Mouse (Mus musculus): ENCODE measurements at regions not wholly inside any gene's neighbourhood (a gene's known extent, or its start where the extent isn't known, plus 50 kb on each side); places are given as distances from the start of the nearest gene placed in this dataset.

DNA sequence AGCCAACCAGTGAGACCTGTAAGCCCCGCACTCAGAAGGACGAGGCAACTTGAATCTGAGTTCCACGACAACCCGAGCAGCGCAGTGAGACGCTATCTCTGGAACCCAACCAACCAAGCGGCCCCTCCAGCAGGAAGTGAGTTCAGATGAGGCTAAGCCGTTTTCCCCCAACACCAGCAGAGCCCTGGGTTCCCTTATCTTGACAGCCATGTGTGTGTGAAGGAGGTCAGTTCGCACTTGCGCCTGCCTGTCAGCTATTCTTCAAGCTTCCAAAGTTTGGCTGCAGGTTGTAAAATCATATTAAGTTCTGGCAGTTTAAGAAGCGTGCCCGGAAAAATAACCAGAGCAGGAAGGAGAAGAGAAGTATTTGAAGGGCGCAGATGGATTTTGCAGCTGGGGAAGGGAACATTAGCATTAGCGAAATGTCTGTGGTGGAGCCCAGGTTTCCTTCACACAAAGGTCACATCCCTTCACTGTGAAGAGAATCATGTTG, 368.8 kb upstream of the Trib2 start:
- peak; percentile 62 to 63 for DNase-seq

DNA sequence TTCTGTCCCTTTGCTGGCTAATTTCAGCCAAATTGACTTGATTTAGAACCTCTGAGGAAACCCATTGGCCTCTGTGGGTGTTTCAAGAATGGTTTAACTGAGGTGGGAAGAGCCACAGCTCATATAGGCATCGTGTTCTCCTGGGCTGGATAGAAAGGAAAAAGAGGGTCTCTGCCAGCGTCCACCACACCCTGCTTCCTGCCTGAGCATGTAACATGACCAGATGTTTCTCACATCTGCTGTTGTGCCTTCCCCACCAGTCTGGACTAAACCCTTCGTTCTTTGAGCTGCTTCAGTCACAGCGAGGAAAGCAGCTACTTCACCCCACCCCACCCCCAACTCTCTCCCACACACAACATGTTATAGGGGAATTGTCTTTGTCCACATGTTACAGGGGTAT, 366.3 kb upstream of the Trib2 start:
- DNase-seq: no peak

DNA sequence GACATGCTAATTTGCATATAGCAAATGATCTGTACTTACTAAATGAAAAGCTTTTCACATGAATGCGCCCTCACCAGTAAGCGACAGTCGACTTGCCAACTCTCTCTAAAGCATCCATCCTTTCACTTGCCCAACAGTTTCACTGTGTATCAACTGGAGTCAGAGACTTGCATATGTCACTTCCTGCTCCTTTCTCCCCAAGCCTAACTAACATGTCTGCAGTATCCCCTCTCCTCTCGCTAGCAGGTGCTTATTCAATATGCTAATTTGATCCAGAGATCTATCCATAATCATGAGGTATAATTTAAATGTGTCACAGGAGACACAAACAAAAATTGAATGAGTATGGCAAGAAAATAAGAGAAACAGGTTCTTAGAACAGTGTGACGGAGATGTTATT, 364.9 kb upstream of the Trib2 start:
- no peak for DNase-seq

GRCm38 (mm10) chr12:16179897-16180296, 363.2 kb upstream of the Trib2 start:
- no peak for DNase-seq

GRCm38 (mm10) chr12:16176326-16176725, 359.6 kb upstream of the Trib2 start:
- DNase-seq: no peak

GRCm38 (mm10) chr12:16172176-16172575, 355.5 kb upstream of the Trib2 start:
- no peak for DNase-seq

DNA sequence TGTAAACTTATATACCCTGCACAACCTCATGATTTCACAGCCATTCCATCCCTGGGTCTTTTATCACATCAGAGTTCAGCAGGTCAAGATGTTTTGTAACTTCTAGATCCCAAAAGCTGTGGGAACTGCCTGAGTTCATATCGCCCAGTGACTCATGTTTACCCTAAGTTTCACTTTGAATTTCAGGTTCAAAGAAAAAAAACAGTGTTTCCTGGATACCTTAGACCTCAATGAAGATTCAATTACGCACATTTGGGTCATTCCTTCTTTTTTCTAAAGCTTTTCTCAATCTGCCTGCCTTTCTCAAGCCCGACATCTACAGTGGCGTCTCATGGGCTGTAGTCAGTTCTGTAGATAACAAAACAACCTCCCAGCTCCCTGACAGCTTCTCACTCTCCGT, 354.9 kb upstream of the Trib2 start:
- no peak for DNase-seq

- DNase-seq: no peak
Observed at GRCm38 (mm10) chr12:16169781-16170535, 353.2 kb upstream of the Trib2 start.

DNA sequence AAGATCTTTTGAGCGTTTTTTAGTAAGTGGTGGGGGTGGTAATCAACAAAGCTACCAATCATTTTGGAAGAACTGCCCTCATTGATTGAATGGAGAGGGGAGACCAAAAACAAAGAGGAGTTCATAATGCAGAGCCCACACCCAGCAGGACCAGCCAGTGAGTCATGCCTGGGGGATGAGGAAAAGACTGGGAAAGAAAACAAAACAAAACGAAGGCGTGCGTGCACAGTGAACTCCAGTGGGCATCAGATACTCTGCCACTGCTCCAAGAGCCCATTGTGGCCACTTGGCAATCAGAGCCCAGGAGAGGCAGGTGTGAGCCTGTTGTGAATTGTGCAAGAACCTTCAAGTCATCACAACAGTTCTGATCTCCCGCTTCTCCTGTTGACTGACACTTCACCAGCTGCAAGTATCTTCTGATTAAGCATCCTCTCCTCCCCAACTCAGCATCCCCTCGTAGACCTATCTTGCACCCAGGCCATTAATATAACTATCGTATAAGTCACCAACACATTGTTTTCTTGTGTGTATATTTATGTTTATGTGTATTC, 351.1 kb upstream of the Trib2 start:
- DNase-seq: no peak

DNA sequence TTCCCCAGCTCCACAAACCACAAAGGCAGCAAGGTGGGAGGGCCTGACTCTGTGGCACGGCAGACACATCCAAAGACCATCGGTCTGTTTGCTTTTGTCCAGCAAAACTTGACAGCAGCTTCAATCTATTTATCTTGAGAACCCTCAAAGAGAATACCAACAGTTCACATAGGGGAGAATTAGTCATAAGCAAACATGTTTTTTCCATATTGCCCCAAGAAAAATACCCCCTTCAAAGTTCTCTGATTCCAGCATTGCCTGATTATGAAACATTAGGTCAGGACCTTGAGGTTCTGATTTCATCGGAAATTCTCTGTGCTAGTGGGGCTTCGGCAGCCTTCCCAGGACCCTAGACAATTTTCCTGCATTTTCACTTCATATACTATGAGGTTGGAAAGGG, 348.4 kb upstream of the Trib2 start:
- DNase-seq: no peak

DNA sequence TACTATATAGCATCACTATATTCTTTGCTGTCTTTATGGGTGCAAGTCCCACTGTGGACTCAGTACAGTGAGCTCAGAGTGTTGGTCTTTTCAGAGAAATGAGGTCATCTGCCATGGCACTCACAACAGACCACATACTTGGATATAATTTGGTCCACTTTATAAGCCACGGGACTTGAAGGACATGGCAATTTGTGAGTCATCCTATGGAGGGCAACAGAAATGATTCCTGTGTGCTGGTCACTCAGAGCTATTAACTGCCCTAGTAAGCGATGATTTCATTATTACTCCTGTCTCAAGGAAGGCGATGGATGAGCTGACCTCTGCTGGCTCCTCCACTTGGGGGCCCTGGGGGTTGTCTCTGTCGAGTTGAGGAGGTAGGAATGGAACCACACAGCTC, 345.2 kb upstream of the Trib2 start:
- no peak for DNase-seq

- DNase-seq: no peak
Observed at GRCm38 (mm10) chr12:16157896-16158295, 341.2 kb upstream of the Trib2 start.

DNA sequence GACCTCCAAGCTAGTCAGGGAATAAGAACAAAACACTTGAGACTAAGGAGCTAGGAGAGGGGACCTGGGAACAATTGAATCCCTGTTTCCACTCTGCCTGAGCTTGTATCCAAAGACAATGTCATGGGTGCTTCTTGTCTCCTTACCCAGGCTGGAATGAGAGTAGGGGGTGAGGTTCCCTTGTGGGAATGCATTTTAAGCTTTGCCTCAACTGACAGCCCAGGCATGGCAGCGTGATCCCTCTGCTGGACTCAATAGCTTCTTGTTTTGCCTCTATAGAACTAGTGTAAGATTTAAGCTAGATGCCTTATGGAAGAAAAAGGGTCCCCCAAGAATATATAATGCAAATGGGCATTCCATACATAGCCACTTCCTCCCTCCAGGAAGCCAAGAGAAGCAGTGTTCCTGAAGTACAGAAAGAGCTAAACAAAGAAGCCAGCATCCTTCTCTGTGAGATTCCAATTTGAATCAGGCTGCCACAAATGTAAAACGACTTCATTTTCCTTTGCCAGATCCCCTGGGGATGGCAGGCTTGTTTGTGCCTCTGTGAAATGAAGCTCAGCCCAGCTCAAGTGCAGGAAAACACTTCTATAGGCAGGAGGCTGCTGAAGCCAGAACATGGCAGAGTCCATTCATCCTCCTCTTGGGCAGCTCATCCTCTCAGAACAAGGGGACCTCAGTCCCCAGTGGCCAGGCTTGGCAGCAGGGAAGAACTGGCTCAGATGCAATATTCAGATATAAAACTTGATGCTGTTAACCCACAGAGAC, 339.3 kb upstream of the Trib2 start:
- DNase-seq: no peak

DNA sequence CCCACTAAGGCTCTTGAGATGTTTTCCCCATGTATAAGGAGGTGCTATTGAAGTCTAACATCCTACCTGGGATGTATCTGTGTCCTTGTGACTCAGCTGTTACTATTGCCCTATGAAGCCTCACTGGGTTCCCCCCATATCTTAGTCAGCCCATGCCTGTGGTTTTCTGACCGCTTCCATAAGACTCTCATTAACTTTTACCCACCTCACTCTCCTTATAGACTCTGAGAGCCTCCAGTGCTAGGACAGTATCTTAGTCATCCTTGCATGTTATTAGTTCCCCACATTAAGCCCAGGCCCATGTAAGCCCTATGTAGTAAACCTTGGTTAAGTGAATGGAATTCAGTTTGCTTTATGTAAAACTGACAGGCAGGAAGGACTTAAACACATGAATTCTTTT, 337.5 kb upstream of the Trib2 start:
- DNase-seq: no peak

- no peak for DNase-seq
Observed at GRCm38 (mm10) chr12:16152108-16152507, 335.4 kb upstream of the Trib2 start.

DNA sequence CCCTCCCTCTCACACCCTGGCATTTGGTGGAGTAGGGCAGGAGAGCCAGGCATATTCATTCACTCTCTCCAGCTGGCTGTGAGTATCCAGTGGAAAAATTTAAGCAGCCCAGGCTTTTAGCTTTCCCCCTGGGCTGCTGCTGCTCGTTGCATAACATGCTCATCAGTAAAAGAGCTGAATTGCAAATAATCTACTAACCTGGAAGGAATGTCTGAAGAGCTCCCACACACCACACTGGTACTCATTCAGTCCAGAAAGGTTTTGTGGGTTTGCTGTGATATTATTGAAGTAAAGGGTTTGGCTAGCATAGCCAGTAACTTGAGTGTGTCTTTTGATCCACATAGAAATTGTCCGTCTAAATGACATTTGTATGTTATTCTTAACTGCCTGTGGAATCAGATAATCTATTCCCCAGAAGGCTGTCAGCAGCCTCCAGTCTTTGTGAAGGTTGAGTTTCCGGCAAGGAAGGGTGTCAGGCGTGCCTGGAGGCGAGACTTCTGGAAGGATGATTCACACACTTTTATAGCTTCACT, 334.5 kb upstream of the Trib2 start:
- no peak for DNase-seq

DNA sequence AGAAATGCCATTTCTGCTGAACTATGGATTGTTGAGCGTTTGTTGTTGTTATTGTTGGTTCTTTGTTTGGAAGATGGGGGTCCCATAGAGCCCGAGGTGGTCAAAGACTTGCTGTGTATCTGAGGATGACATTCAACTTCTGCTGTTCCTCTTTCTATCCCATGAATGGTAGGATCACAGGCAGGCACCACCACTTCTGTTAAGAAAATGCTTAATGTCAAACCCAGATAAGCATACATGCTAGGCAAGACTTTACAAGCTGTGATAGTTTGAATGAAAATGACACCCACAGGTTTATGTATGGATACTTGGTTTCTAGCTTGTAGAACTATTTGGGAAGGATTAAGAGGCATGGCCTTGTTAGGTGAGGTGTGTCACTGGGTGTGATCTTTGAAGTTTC, 330.2 kb upstream of the Trib2 start:
- DNase-seq: no peak

DNA sequence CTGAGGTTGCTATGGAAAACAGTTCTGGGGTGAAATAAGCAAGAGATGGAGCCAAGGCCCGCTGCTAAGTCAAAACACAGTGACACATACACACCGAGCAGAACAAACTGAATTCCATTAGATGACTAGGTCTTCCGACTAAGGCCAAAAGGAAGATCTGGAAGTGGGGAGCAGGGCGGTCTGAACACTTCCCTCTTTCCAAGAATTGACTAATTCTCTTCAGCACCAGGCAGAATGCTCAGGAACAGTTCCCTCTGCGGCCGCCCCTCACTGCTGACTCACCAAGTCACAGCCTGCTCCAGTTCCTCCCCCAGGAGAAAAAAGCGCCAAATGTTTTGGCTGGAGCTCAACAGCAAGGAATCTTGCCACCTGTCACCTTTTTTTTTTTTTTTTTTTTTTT, 328.9 kb upstream of the Trib2 start:
- no peak for DNase-seq

GRCm38 (mm10) chr12:16141193-16141592, 324.5 kb upstream of the Trib2 start:
- no peak for DNase-seq

DNA sequence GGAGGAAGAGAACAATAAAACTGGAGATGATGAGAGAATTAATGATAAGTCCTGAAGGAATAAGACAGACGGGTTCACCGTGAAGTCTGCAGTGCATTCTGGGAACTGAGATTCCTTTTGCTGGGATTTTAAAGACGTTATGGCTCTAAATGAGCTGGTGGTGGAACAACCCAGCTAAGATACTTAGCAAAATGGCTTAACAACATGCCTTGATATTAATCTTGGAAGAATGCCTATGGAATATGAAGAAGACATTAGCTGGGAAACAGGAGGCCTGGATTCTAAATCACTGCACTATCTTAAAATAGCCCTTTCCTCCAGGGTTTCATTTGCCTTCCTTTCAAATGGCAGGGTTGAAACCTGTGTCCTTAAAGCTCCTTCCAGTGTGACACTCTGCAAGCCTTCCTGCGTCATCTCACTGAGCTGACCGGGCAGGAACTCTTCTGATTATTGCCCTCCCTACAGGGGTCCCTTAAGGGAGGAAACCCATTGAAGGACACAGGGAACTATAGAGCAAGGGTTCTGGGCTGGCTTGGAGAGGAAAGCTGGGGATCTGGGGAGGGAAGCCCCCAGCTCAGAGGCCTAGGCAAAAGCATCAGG, 323.9 kb upstream of the Trib2 start:
- DNase-seq: no peak

GRCm38 (mm10) chr12:16139152-16139551, 322.4 kb upstream of the Trib2 start:
- no peak for DNase-seq

DNA sequence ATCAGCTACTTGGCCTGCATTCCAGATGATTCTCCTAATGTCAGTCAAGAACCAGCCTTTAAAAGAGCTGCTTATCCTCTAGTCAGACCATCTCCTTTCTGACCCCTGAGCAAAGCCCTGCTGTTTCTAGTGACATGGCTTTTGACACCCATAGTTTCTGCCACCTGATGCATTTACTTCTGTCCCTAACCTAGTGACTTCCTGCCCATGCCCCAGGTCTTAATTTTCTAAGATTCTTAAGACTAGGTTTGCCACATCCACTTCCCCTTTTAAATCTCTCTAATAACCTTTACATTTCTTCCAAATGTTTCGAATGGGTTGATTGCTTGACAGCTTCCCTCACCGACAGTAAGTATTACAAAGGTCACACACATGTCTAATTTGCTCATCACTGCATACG, 321.1 kb upstream of the Trib2 start:
- no peak for DNase-seq

GRCm38 (mm10) chr12:16136214-16136671, 319.5 kb upstream of the Trib2 start:
- DNase-seq: peak in 1 of 2 experiments; percentile 3
